Mouse (Mus musculus) left cerebral cortex, adult 2 months (tissue): ENCODE results near the gene Gm26566. TPM values are rescaled to one million over a fixed set of nuclear protein-coding genes. Genes with fewer than 3 reads are reported as not detected.

Experiments
- DNase-seq, 2 experiments: peaks; one replicate each; pipeline ENCODE4 v3.0.0; 2021 to 2022; ENCODE audit warnings: low spot score in 2 of 2, mixed read lengths in 1 of 2; ENCODE audit errors: extremely low spot score in 1 of 2
- H3K27ac ChIP-seq: fragments of 200-600 bp; 2 replicates; pipeline ENCODE4 v1.8.1; 2022
- H3K4me3 ChIP-seq: fragments of 200-600 bp; 2 replicates; pipeline ENCODE4 v1.8.1; 2022
- CTCF ChIP-seq: fragments of 200-600 bp; IDR thresholded peaks from 2 replicates; pipeline ENCODE4 v1.8.1; 2022; ENCODE audit warnings: antibody characterized with exemption, mild to moderate bottlenecking, moderate library complexity
- intact Hi-C: fragments of 180-260 bp; cut with DNase I; formaldehyde crosslinking; loops from one replicate; pipeline ENCODE4 v1.15.1; 2025
- total RNA-seq, 2 experiments: library from RNA; stranded (reverse); gene quantifications; 2 replicates each; pipeline ENCODE4 v1.2.3; 2021

Gm26566 gene
- total RNA-seq, 2 experiments from 2014 or later: 0.79 to 1.1 TPM

- H3K27ac ChIP-seq: no peak overlapping the region
- intact Hi-C loops: no loop called here
- no peak for TF ChIP-seq CTCF
- H3K4me3 ChIP-seq: no peak overlapping the region
- DNase-seq: no peak
Observed at GRCm38 (mm10) chr4:88699301-88699700, 22.3 kb upstream of the Gm26566 start.

GRCm38 (mm10) chr4:88705924-88706323 is 15.7 kb upstream of the Gm26566 start:
- intact Hi-C loops: no loop called here
- Histone ChIP-seq H3K4me3 (no peak overlapping the region), H3K27ac (no peak overlapping the region)
- no peak for TF ChIP-seq CTCF
- no peak for DNase-seq

- intact Hi-C loops: no loop called here
- Histone ChIP-seq H3K27ac (no peak overlapping the region), H3K4me3 (no peak overlapping the region)
- no peak for DNase-seq
- no peak for TF ChIP-seq CTCF
Observed at GRCm38 (mm10) chr4:88707128-88707826, 14.3 kb upstream of the Gm26566 start.

GRCm38 (mm10) chr4:88714281-88714680 is 7.3 kb upstream of the Gm26566 start:
- Histone ChIP-seq H3K4me3 (no peak overlapping the region), H3K27ac (no peak overlapping the region)
- intact Hi-C loops: no loop called here
- no peak for DNase-seq
- no peak for TF ChIP-seq CTCF

- intact Hi-C loops: no loop called here
- TF ChIP-seq CTCF: no peak
- Histone ChIP-seq H3K27ac (no peak overlapping the region), H3K4me3 (no peak overlapping the region)
- DNase-seq: no peak
Observed at GRCm38 (mm10) chr4:88715059-88715458, 6.5 kb upstream of the Gm26566 start.

- intact Hi-C loops: no loop called here
- DNase-seq: no peak
- TF ChIP-seq CTCF: no peak
- H3K27ac ChIP-seq: no peak overlapping the region
- H3K4me3 ChIP-seq: peak overlapping the region; percentile 99
Observed at GRCm38 (mm10) chr4:88718715-88719114, 2.9 kb upstream of the Gm26566 start.

- DNase-seq: no peak
- TF ChIP-seq CTCF: no peak
- no peak overlapping the region for H3K4me3 ChIP-seq
- no peak overlapping the region for H3K27ac ChIP-seq
- intact Hi-C loops: no loop called here
Observed at GRCm38 (mm10) chr4:88723497-88724090, 2.0 kb downstream of the Gm26566 start.

- DNase-seq: no peak
- intact Hi-C loops: loop anchor here (2.0 kb wide), 1 partner anchor 30 kb away; no protein-coding TSS in a partner anchor
Observed at GRCm38 (mm10) chr4:88726727-88727126, 5.1 kb downstream of the Gm26566 start.

GRCm38 (mm10) chr4:88727324-88727723 is 5.7 kb downstream of the Gm26566 start:
- no peak for DNase-seq
- peak; percentile 56 for TF ChIP-seq CTCF
- Histone ChIP-seq H3K4me3 (no peak overlapping the region), H3K27ac (no peak overlapping the region)
- intact Hi-C loops: loop anchor here (2.0 kb wide), 1 partner anchor 31 kb away; no protein-coding TSS in a partner anchor

More at GRCm38 (mm10) chr4:88726727-88727126, 5.1 kb downstream of the Gm26566 start:
- H3K4me3 ChIP-seq: no peak overlapping the region
- no peak overlapping the region for H3K27ac ChIP-seq
- no peak for TF ChIP-seq CTCF

GRCm38 (mm10) chr4:88738480-88738879 is 16.9 kb downstream of the Gm26566 start:
- H3K27ac ChIP-seq: no peak overlapping the region
- intact Hi-C loops: no loop called here
- peak; percentile 88 for TF ChIP-seq CTCF
- H3K4me3 ChIP-seq: no peak overlapping the region
- peak; percentile 41 to 52 for DNase-seq

- Histone ChIP-seq H3K27ac (no peak overlapping the region), H3K4me3 (no peak overlapping the region)
- DNase-seq: no peak
- TF ChIP-seq CTCF: no peak
- intact Hi-C loops: no loop called here
Observed at GRCm38 (mm10) chr4:88739036-88739435, 17.4 kb downstream of the Gm26566 start.

- H3K4me3 ChIP-seq: no peak overlapping the region
- no peak overlapping the region for H3K27ac ChIP-seq
- DNase-seq: no peak
- intact Hi-C loops: no loop called here
- no peak for TF ChIP-seq CTCF
Observed at GRCm38 (mm10) chr4:88741426-88741825, 19.8 kb downstream of the Gm26566 start.
